Mouse (Mus musculus) embryo, embryonic 11.5 days (tissue): ENCODE results near the gene Rab15.
"Not testable (repeated sequence)": the region's sequence is repeated elsewhere in the genome, so short reads cannot be mapped to it uniquely, and the experiment has no call there.

ENCODE experiments used
- DNase-seq: peaks from one replicate; pipeline ENCODE4 v3.0.0-alpha.2; 2012; ENCODE audit warnings: low read depth, low spot score

The Rab15 gene

GRCm38 (mm10) chr12:76822651-76823041 is at the start of gene Rab15:
Rab15 (minus strand) TSS chr12:76822908.
- DNase-seq: no peak

GRCm38 (mm10) chr12:76869561-76869960 is 46.9 kb upstream of the Rab15 start:
- no peak for DNase-seq

GRCm38 (mm10) chr12:76868463-76869198 is 45.9 kb upstream of the Rab15 start:
- no peak for DNase-seq

GRCm38 (mm10) chr12:76867586-76868280 is 45.0 kb upstream of the Rab15 start:
- no peak for DNase-seq

- DNase-seq: no peak
Measured at GRCm38 (mm10) chr12:76865266-76865665, 42.6 kb upstream of the Rab15 start.

- no peak for DNase-seq
Measured at GRCm38 (mm10) chr12:76863651-76864050, 40.9 kb upstream of the Rab15 start.

- DNase-seq: not testable (repeated sequence)
Measured at GRCm38 (mm10) chr12:76858788-76859187, 36.1 kb upstream of the Rab15 start.

GRCm38 (mm10) chr12:76857087-76857486 is 34.4 kb upstream of the Rab15 start:
- DNase-seq: no peak

GRCm38 (mm10) chr12:76853378-76854142 is 30.9 kb upstream of the Rab15 start:
- no peak for DNase-seq

GRCm38 (mm10) chr12:76852419-76852818 is 29.7 kb upstream of the Rab15 start:
- DNase-seq: no peak

GRCm38 (mm10) chr12:76844346-76845061 is 21.8 kb upstream of the Rab15 start:
- DNase-seq: no peak

- no peak for DNase-seq
Measured at GRCm38 (mm10) chr12:76840081-76840480, 17.4 kb upstream of the Rab15 start.

- DNase-seq: no peak
Measured at GRCm38 (mm10) chr12:76839298-76839697, 16.6 kb upstream of the Rab15 start.

GRCm38 (mm10) chr12:76837844-76838650 is 15.3 kb upstream of the Rab15 start:
- no peak for DNase-seq

GRCm38 (mm10) chr12:76837101-76837843 is 14.6 kb upstream of the Rab15 start:
- peak; percentile 90 for DNase-seq

- DNase-seq: peak; percentile 31
Measured at GRCm38 (mm10) chr12:76832704-76833103, 10.0 kb upstream of the Rab15 start.

GRCm38 (mm10) chr12:76825283-76825682 is 2.6 kb upstream of the Rab15 start:
- no peak for DNase-seq

- no peak for DNase-seq
Measured at GRCm38 (mm10) chr12:76822002-76822650, 582 bp downstream of the Rab15 start.

- DNase-seq: no peak
Measured at GRCm38 (mm10) chr12:76820615-76821014, 2.1 kb downstream of the Rab15 start.

GRCm38 (mm10) chr12:76819816-76820215 is 2.9 kb downstream of the Rab15 start:
- no peak for DNase-seq
